Mouse (Mus musculus): ENCODE data around the gene Pnmal1.

The Pnmal1 gene

GRCm38 (mm10) chr7:16948923-16949458, 10.5 kb upstream of the Pnmal1 start:
- in situ Hi-C loops (cut with MseI, MboI), result loop anchor here in 1 of 2 experiments (10.0 kb wide), 1 partner anchor 116 kb away; the partner anchor contains the start of gene Hif3a

GRCm38 (mm10) chr7:16949908-16950841, 9.3 kb upstream of the Pnmal1 start:
- in situ Hi-C loops (cut with MseI, MboI), result loop anchor here (5.0 to 10.0 kb wide), 3 partner anchors 47 to 117 kb away; partner anchors contain the start of gene Hif3a (in 1 of the 2)

GRCm38 (mm10) chr7:16950861-16951635, 8.4 kb upstream of the Pnmal1 start:
- in situ Hi-C loops (cut with MseI, MboI), result loop anchor here (5.0 kb wide), 2 partner anchors 46 to 116 kb away; no protein-coding TSS in a partner anchor

- in situ Hi-C loops (cut with MseI, MboI), result loop anchor here (5.0 kb wide), 2 partner anchors 44 to 114 kb away; no protein-coding TSS in a partner anchor
Measured at GRCm38 (mm10) chr7:16953776-16954175, 5.7 kb upstream of the Pnmal1 start.

GRCm38 (mm10) chr7:16955712-16956111, 3.8 kb upstream of the Pnmal1 start:
- in situ Hi-C loops (cut with MseI, MboI), result no loop called here

GRCm38 (mm10) chr7:16956410-16957265, 2.8 kb upstream of the Pnmal1 start:
- in situ Hi-C loops (cut with MseI, MboI), result no loop called here

GRCm38 (mm10) chr7:16961678-16962077, 2.2 kb downstream of the Pnmal1 start:
- in situ Hi-C loops (cut with MseI, MboI), result loop anchor here in 1 of 2 experiments (5.0 kb wide), 1 partner anchor 36 kb away; no protein-coding TSS in a partner anchor

GRCm38 (mm10) chr7:16968414-16968813, 8.9 kb downstream of the Pnmal1 start:
- in situ Hi-C loops (cut with MseI, MboI), result no loop called here

- in situ Hi-C loops (cut with MseI, MboI), result no loop called here
Measured at GRCm38 (mm10) chr7:16971160-16971559, 11.7 kb downstream of the Pnmal1 start.

GRCm38 (mm10) chr7:16974018-16974417, 14.5 kb downstream of the Pnmal1 start:
- in situ Hi-C loops (cut with MseI, MboI), result no loop called here

- in situ Hi-C loops (cut with MseI, MboI), result no loop called here
Measured at GRCm38 (mm10) chr7:16976298-16976697, 16.8 kb downstream of the Pnmal1 start.

GRCm38 (mm10) chr7:16978173-16978572, 18.7 kb downstream of the Pnmal1 start:
- in situ Hi-C loops (cut with MseI, MboI), result no loop called here

GRCm38 (mm10) chr7:16978593-16978992, 19.1 kb downstream of the Pnmal1 start:
- in situ Hi-C loops (cut with MseI, MboI), result no loop called here

GRCm38 (mm10) chr7:16980348-16980747, 20.9 kb downstream of the Pnmal1 start:
- in situ Hi-C loops (cut with MseI, MboI), result no loop called here

GRCm38 (mm10) chr7:16982859-16983568, 23.5 kb downstream of the Pnmal1 start, which contains the start of gene Gm42372:
Gene Gm42372 (plus strand): TSS chr7:16983086.
- in situ Hi-C loops (cut with MseI, MboI), result no loop called here

GRCm38 (mm10) chr7:16987541-16988149, 28.2 kb downstream of the Pnmal1 start:
- in situ Hi-C loops (cut with MseI, MboI), result no loop called here

- in situ Hi-C loops (cut with MseI, MboI), result no loop called here
Measured at GRCm38 (mm10) chr7:16988405-16988804, 28.9 kb downstream of the Pnmal1 start.

- in situ Hi-C loops (cut with MseI, MboI), result loop anchor here in 1 of 2 experiments (10.0 kb wide), 1 partner anchor 55 kb away; no protein-coding TSS in a partner anchor
Measured at GRCm38 (mm10) chr7:16990006-16990744, 30.7 kb downstream of the Pnmal1 start.
